Mouse (Mus musculus): ENCODE measurements around the gene Ccdc24.

Gene Ccdc24

GRCm38 (mm10) chr4:117872471-117872886, at the start of gene Ccdc24:
Ccdc24 (minus strand) TSS chr4:117872557.
- DNase-seq = no peak

- DNase-seq = no peak
Observed at GRCm38 (mm10) chr4:117921358-117921757, 49.0 kb upstream of the Ccdc24 start.

- no peak for DNase-seq
Observed at GRCm38 (mm10) chr4:117918762-117919161, 46.4 kb upstream of the Ccdc24 start.

- DNase-seq = no peak
Observed at GRCm38 (mm10) chr4:117918261-117918660, 45.9 kb upstream of the Ccdc24 start.

GRCm38 (mm10) chr4:117917847-117918246, 45.5 kb upstream of the Ccdc24 start:
- no peak for DNase-seq

- DNase-seq = no peak
Observed at GRCm38 (mm10) chr4:117917402-117917801, 45.0 kb upstream of the Ccdc24 start.

GRCm38 (mm10) chr4:117916386-117916785, 44.0 kb upstream of the Ccdc24 start:
- no peak for DNase-seq

- no peak for DNase-seq
Observed at GRCm38 (mm10) chr4:117915489-117916105, 43.2 kb upstream of the Ccdc24 start.

GRCm38 (mm10) chr4:117914591-117915442, 42.5 kb upstream of the Ccdc24 start, which contains the start of gene Ipo13:
Ipo13 (minus strand) TSS chr4:117914999.
- DNase-seq = peak; percentile 87 to 92

GRCm38 (mm10) chr4:117914031-117914430, 41.7 kb upstream of the Ccdc24 start:
- DNase-seq = peak in 1 of 2 experiments; percentile 64

GRCm38 (mm10) chr4:117913421-117913820, 41.1 kb upstream of the Ccdc24 start:
- peak; percentile 83 to 87 for DNase-seq

GRCm38 (mm10) chr4:117912685-117913273, 40.4 kb upstream of the Ccdc24 start:
- peak in 1 of 2 experiments; percentile 29 for DNase-seq

GRCm38 (mm10) chr4:117912131-117912561, 39.8 kb upstream of the Ccdc24 start:
- peak; percentile 73 to 75 for DNase-seq

- DNase-seq = peak in 1 of 2 experiments; percentile 15
Observed at GRCm38 (mm10) chr4:117908834-117909453, 36.6 kb upstream of the Ccdc24 start.

GRCm38 (mm10) chr4:117906196-117906595, 33.8 kb upstream of the Ccdc24 start:
- peak in 1 of 2 experiments; percentile 31 for DNase-seq

- DNase-seq = no peak
Observed at GRCm38 (mm10) chr4:117904761-117905160, 32.4 kb upstream of the Ccdc24 start.

GRCm38 (mm10) chr4:117904094-117904493, 31.7 kb upstream of the Ccdc24 start:
- DNase-seq = no peak

GRCm38 (mm10) chr4:117898111-117898510, 25.8 kb upstream of the Ccdc24 start:
- DNase-seq = no peak

GRCm38 (mm10) chr4:117896031-117896430, 23.7 kb upstream of the Ccdc24 start:
- DNase-seq = peak; percentile 71 to 78

GRCm38 (mm10) chr4:117895339-117895738, 23.0 kb upstream of the Ccdc24 start:
- no peak for DNase-seq

GRCm38 (mm10) chr4:117894601-117895000, 22.2 kb upstream of the Ccdc24 start:
- peak in 1 of 2 experiments; percentile 57 for DNase-seq

GRCm38 (mm10) chr4:117893376-117893775, 21.0 kb upstream of the Ccdc24 start:
- DNase-seq = no peak

GRCm38 (mm10) chr4:117891738-117892161, 19.4 kb upstream of the Ccdc24 start, which contains the start of gene Dph2:
Dph2 (minus strand) TSS chr4:117892032.
- DNase-seq = peak; percentile 81 to 86

Measured in cerebellum, postnatal 36 days (tissue).